In genomic region chr12:76495381-76495780, GRCm38 (mm10) we compare ENCODE assay signal across 28 mouse cellular contexts.
"Had no signal": no experiment of that assay in that cellular context is flagged by ENCODE, and none has a peak within 500 bp of the region (broad histone marks: within the 10 kb centered on the region; RNA-seq: fewer than 3 reads in every experiment).

No protein-coding gene starts in this region.

- DNase-seq: cerebellum, adult 2 months; cerebellum, adult 8-10 months; cerebellum, adult 9-10 months; cerebellum, adult 9-11 months; cerebellum, postnatal 10 days; cerebellum, postnatal 14 days; cerebellum, postnatal 25 days; cerebellum, postnatal 36 days; embryo, embryonic 11 days; forebrain, postnatal 0 days; gastrocnemius, adult 2 months; gastrocnemius, postnatal 10 days; gastrocnemius, postnatal 14 days; gastrocnemius, postnatal 25 days; gastrocnemius, postnatal 36 days; heart, adult 18-20 months had no signal

- H3K27ac ChIP-seq: embryonic facial prominence, embryonic 10.5 days; embryonic facial prominence, embryonic 12.5 days; embryonic facial prominence, embryonic 13.5 days; embryonic facial prominence, embryonic 15.5 days; forebrain, embryonic 10.5 days; forebrain, embryonic 12.5 days; forebrain, embryonic 13.5 days; forebrain, embryonic 15.5 days; gastrocnemius, adult 2 months; heart, embryonic 10.5 days had no signal

- H3K4me2 ChIP-seq: embryonic facial prominence, embryonic 12.5 days; forebrain, embryonic 12.5 days had no signal

- H3K36me3 ChIP-seq: embryonic facial prominence, embryonic 10.5 days; embryonic facial prominence, embryonic 12.5 days; embryonic facial prominence, embryonic 13.5 days; embryonic facial prominence, embryonic 15.5 days; forebrain, embryonic 10.5 days; forebrain, embryonic 12.5 days; forebrain, embryonic 15.5 days; heart, embryonic 10.5 days had no signal

- H3K4me1 ChIP-seq: embryonic facial prominence, embryonic 12.5 days; forebrain, embryonic 12.5 days; forebrain, embryonic 15.5 days had no signal

- H3K9ac ChIP-seq: embryonic facial prominence, embryonic 12.5 days; embryonic facial prominence, embryonic 13.5 days; embryonic facial prominence, embryonic 15.5 days; forebrain, embryonic 13.5 days; forebrain, embryonic 15.5 days; forebrain, postnatal 0 days had no signal

- ATAC-seq: forebrain, embryonic 13.5 days; forebrain, embryonic 14.5 days; forebrain, embryonic 15.5 days; forebrain, embryonic 16.5 days; forebrain, postnatal 0 days had no signal

- H3K9me3 ChIP-seq: embryonic facial prominence, embryonic 10.5 days; embryonic facial prominence, embryonic 12.5 days; embryonic facial prominence, embryonic 13.5 days; embryonic facial prominence, embryonic 15.5 days; forebrain, embryonic 10.5 days; forebrain, embryonic 12.5 days; forebrain, embryonic 13.5 days; forebrain, embryonic 15.5 days had no signal

- H3K4me3 ChIP-seq: embryonic facial prominence, embryonic 10.5 days; embryonic facial prominence, embryonic 12.5 days; embryonic facial prominence, embryonic 13.5 days; embryonic facial prominence, embryonic 15.5 days; erythroblast, embryonic 14.5 days; forebrain, embryonic 12.5 days; forebrain, embryonic 13.5 days; forebrain, embryonic 15.5 days; gastrocnemius, adult 2 months had no signal

- H3K27me3 ChIP-seq: embryonic facial prominence, embryonic 12.5 days; embryonic facial prominence, embryonic 15.5 days; forebrain, embryonic 12.5 days; forebrain, embryonic 15.5 days had no signal
